Mouse (Mus musculus) heart, embryonic 11.5 days (tissue): ENCODE measurements around the gene Rab21. TPM values are rescaled to one million over a fixed set of nuclear protein-coding genes. Genes with fewer than 3 reads are reported as not detected.

Experiments
- ATAC-seq: fragments of 200-750 bp; cut with Nextera tagmentation; replicated peaks from 2 replicates; pipeline ENCODE4 v1.8.0; 2017; ENCODE audit warnings: moderate library complexity; ENCODE audit not compliant: insufficient number of reproducible peaks, low FRiP score, low TSS enrichment
- H3K27ac ChIP-seq: fragments of 300-500 bp; sonication (generic); 2 replicates; pipeline ENCODE4 v1.5.1; 2014; ENCODE audit warnings: mild to moderate bottlenecking, low read depth, low read length
- H3K27me3 ChIP-seq: fragments of 300-500 bp; sonication (generic); 2 replicates; pipeline ENCODE4 v1.6.1; 2014; ENCODE audit warnings: mild to moderate bottlenecking, low read length, mixed read lengths; ENCODE audit not compliant: control insufficient read depth, insufficient read depth
- H3K36me3 ChIP-seq: fragments of 300-500 bp; sonication (generic); 2 replicates; pipeline ENCODE4 v1.6.1; 2014; ENCODE audit warnings: mild to moderate bottlenecking, low read length, moderate library complexity, mixed read lengths; ENCODE audit not compliant: control insufficient read depth, insufficient read depth
- H3K4me1 ChIP-seq: fragments of 300-500 bp; sonication (generic); 2 replicates; pipeline ENCODE4 v1.6.1; 2014; ENCODE audit warnings: low read length; ENCODE audit not compliant: control insufficient read depth, insufficient read depth
- H3K4me2 ChIP-seq: fragments of 300-500 bp; sonication (generic); 2 replicates; pipeline ENCODE4 v1.6.1; 2014; ENCODE audit warnings: mild to moderate bottlenecking, moderate library complexity
- H3K4me3 ChIP-seq: fragments of 300-500 bp; sonication (generic); 2 replicates; pipeline ENCODE4 v1.5.1; 2014; ENCODE audit warnings: low read depth, low read length
- H3K9ac ChIP-seq: fragments of 300-500 bp; sonication (generic); 2 replicates; pipeline ENCODE4 v1.6.1; 2014; ENCODE audit warnings: mild to moderate bottlenecking, low read depth, low read length, moderate library complexity
- H3K9me3 ChIP-seq: fragments of 300-500 bp; sonication (generic); replicated peaks from 2 replicates; pipeline ENCODE4 v1.6.1; 2016; ENCODE audit warnings: low read length; ENCODE audit not compliant: control insufficient read depth
- WGBS: fragments of 180-500 bp; shearing (Covaris S2); extraction: QIAGEN DNeasy Blood & Tissue Kit; methylation state at CpG from one replicate; pipeline ENCODE4 v1.1.7; 2014; ENCODE audit not compliant: insufficient replicate concordance; 5-methylcytosine and 5-hydroxymethylcytosine counted together
- polyA plus RNA-seq: library from polyadenylated mRNA; unstranded; fragments of >200 nt; fragmentation: Nextera tagmentation; extraction: Ambion mirVana; gene quantifications from 2 replicates; pipeline ENCODE4 v1.2.1, GENCODE M21; 2014

Gene Rab21
- polyA plus RNA-seq, 1 experiment from 2014 or later, result 10.3 TPM

GRCm38 (mm10) chr10:115288856-115289255 is 26.5 kb downstream of the Rab21 start:
- no peaks in the 10 kb centered on the region for H3K4me1 ChIP-seq
- no peaks in the 10 kb centered on the region for H3K9me3 ChIP-seq
- no peaks in the 10 kb centered on the region for H3K27me3 ChIP-seq
- H3K4me3 ChIP-seq, result no peak overlapping the region
- 91% methylated on average over 8 of the region's 8 CpGs for WGBS
- ATAC-seq, result no peak
- no peak overlapping the region for H3K9ac ChIP-seq
- H3K4me2 ChIP-seq, result no peak overlapping the region
- no peak overlapping the region for H3K27ac ChIP-seq
- H3K36me3 ChIP-seq, result peaks cover 14% of the 10 kb centered on the region

GRCm38 (mm10) chr10:115284170-115284569 is 31.2 kb downstream of the Rab21 start:
- WGBS, result 71% methylated on average over 10 of the region's 10 CpGs
- H3K9me3 ChIP-seq, result no peaks in the 10 kb centered on the region
- no peak for ATAC-seq
- H3K9ac ChIP-seq, result no peak overlapping the region
- no peaks in the 10 kb centered on the region for H3K27me3 ChIP-seq
- H3K4me1 ChIP-seq, result no peaks in the 10 kb centered on the region
- no peak overlapping the region for H3K4me3 ChIP-seq
- H3K4me2 ChIP-seq, result no peak overlapping the region
- H3K36me3 ChIP-seq, result 0 out of 2 replicates have a peak, but pooled peaks cover 4% of the 10 kb centered on the region
- no peak overlapping the region for H3K27ac ChIP-seq

- no peak for ATAC-seq
- Histone ChIP-seq H3K27me3 (no peaks in the 10 kb centered on the region), H3K9me3 (no peaks in the 10 kb centered on the region), H3K9ac (no peak overlapping the region), H3K4me2 (no peak overlapping the region), H3K36me3 (0 out of 2 replicates have a peak, but pooled peaks cover 3% of the 10 kb centered on the region), H3K4me3 (no peak overlapping the region), H3K4me1 (no peaks in the 10 kb centered on the region), H3K27ac (no peak overlapping the region)
- 89% methylated on average over 10 of the region's 10 CpGs for WGBS
Observed at GRCm38 (mm10) chr10:115281381-115281780, 34.0 kb downstream of the Rab21 start.

- H3K4me1 ChIP-seq, result no peaks in the 10 kb centered on the region
- WGBS, result 49% methylated on average over 5 of the region's 5 CpGs
- H3K9me3 ChIP-seq, result no peaks in the 10 kb centered on the region
- no peak overlapping the region for H3K4me2 ChIP-seq
- no peak overlapping the region for H3K4me3 ChIP-seq
- no peak for ATAC-seq
- no peaks in the 10 kb centered on the region for H3K36me3 ChIP-seq
- H3K9ac ChIP-seq, result no peak overlapping the region
- H3K27ac ChIP-seq, result no peak overlapping the region
- no peaks in the 10 kb centered on the region for H3K27me3 ChIP-seq
Observed at GRCm38 (mm10) chr10:115271649-115272048, 43.7 kb downstream of the Rab21 start.

GRCm38 (mm10) chr10:115270612-115271390 is 44.6 kb downstream of the Rab21 start:
- no peak overlapping the region for H3K27ac ChIP-seq
- H3K9ac ChIP-seq, result no peak overlapping the region
- no peaks in the 10 kb centered on the region for H3K9me3 ChIP-seq
- H3K4me3 ChIP-seq, result no peak overlapping the region
- H3K4me1 ChIP-seq, result no peaks in the 10 kb centered on the region
- no peaks in the 10 kb centered on the region for H3K36me3 ChIP-seq
- no peak for ATAC-seq
- no peaks in the 10 kb centered on the region for H3K27me3 ChIP-seq
- H3K4me2 ChIP-seq, result no peak overlapping the region
- WGBS, result 80% methylated on average over 12 of the region's 12 CpGs

GRCm38 (mm10) chr10:115262926-115263562 is 52.4 kb downstream of the Rab21 start:
- WGBS, result 62% methylated on average over 5 of the region's 5 CpGs
- H3K27ac ChIP-seq, result no peak overlapping the region
- H3K9me3 ChIP-seq, result peaks cover 4% of the 10 kb centered on the region
- no peak overlapping the region for H3K4me2 ChIP-seq
- H3K9ac ChIP-seq, result no peak overlapping the region
- no peak for ATAC-seq
- no peaks in the 10 kb centered on the region for H3K4me1 ChIP-seq
- H3K27me3 ChIP-seq, result no peaks in the 10 kb centered on the region
- H3K4me3 ChIP-seq, result no peak overlapping the region
- H3K36me3 ChIP-seq, result no peaks in the 10 kb centered on the region

- WGBS, result 79% methylated on average over 2 of the region's 2 CpGs
- no peaks in the 10 kb centered on the region for H3K4me1 ChIP-seq
- no peak overlapping the region for H3K27ac ChIP-seq
- no peak overlapping the region for H3K4me3 ChIP-seq
- no peaks in the 10 kb centered on the region for H3K36me3 ChIP-seq
- peaks cover 4% of the 10 kb centered on the region for H3K9me3 ChIP-seq
- ATAC-seq, result no peak
- H3K9ac ChIP-seq, result no peak overlapping the region
- no peak overlapping the region for H3K4me2 ChIP-seq
- no peaks in the 10 kb centered on the region for H3K27me3 ChIP-seq
Observed at GRCm38 (mm10) chr10:115262261-115262660, 53.1 kb downstream of the Rab21 start.

- H3K27ac ChIP-seq, result no peak overlapping the region
- ATAC-seq, result no peak
- no peaks in the 10 kb centered on the region for H3K36me3 ChIP-seq
- peaks cover 4% of the 10 kb centered on the region for H3K9me3 ChIP-seq
- WGBS, result 78% methylated on average over 3 of the region's 3 CpGs
- no peaks in the 10 kb centered on the region for H3K4me1 ChIP-seq
- H3K4me3 ChIP-seq, result no peak overlapping the region
- no peak overlapping the region for H3K9ac ChIP-seq
- no peaks in the 10 kb centered on the region for H3K27me3 ChIP-seq
- no peak overlapping the region for H3K4me2 ChIP-seq
Observed at GRCm38 (mm10) chr10:115261428-115261827, 54.0 kb downstream of the Rab21 start.
